Mouse (Mus musculus) midbrain, postnatal 0 days (tissue): ENCODE data around the gene Rpl9-ps6. TPM values are rescaled to one million over a fixed set of nuclear protein-coding genes. Genes with fewer than 3 reads are reported as not detected.

ENCODE experiments used
- ATAC-seq: fragments of 200-750 bp; cut with Nextera tagmentation; 2 replicates; pipeline ENCODE4 v1.8.0; 2017; ENCODE audit warnings: moderate number of reproducible peaks, mild to moderate bottlenecking, moderate TSS enrichment, moderate library complexity; ENCODE audit not compliant: low FRiP score
- DNase-seq: peaks from one replicate; pipeline ENCODE4 v3.0.0-alpha.2; 2015; ENCODE audit warnings: low spot score
- H3K27ac ChIP-seq: fragments of 300-500 bp; sonication (generic); 2 replicates; pipeline ENCODE4 v1.5.1; 2014; ENCODE audit warnings: low read depth, mild to moderate bottlenecking, low read length, mixed read lengths
- H3K27me3 ChIP-seq: fragments of 300-500 bp; sonication (generic); 2 replicates; pipeline ENCODE4 v1.6.1; 2014; ENCODE audit warnings: low read length, control low read depth, mixed read lengths; ENCODE audit not compliant: insufficient read depth
- H3K36me3 ChIP-seq: fragments of 300-500 bp; sonication (generic); 2 replicates; pipeline ENCODE4 v1.6.1; 2014; ENCODE audit warnings: low read length, control low read depth, mixed read lengths; ENCODE audit not compliant: insufficient read depth
- H3K4me1 ChIP-seq: fragments of 300-500 bp; sonication (generic); 2 replicates; pipeline ENCODE4 v1.6.1; 2014; ENCODE audit warnings: mild to moderate bottlenecking, control low read depth, antibody characterized with exemption, low read length, mixed read lengths; ENCODE audit not compliant: insufficient read depth
- H3K4me2 ChIP-seq: fragments of 300-500 bp; sonication (generic); 2 replicates; pipeline ENCODE4 v1.6.1; 2014; ENCODE audit warnings: low read depth, mild to moderate bottlenecking, low read length, mixed read lengths; ENCODE audit not compliant: poor library complexity, severe bottlenecking
- H3K4me3 ChIP-seq: fragments of 300-500 bp; sonication (generic); 2 replicates; pipeline ENCODE4 v1.5.1; 2014; ENCODE audit warnings: low read depth, mild to moderate bottlenecking, low read length, moderate library complexity
- H3K9ac ChIP-seq: fragments of 300-500 bp; sonication (generic); replicated peaks from 2 replicates; pipeline ENCODE4 v1.6.1; 2014; ENCODE audit warnings: mild to moderate bottlenecking, low read length, moderate library complexity, mixed read lengths; ENCODE audit not compliant: poor library complexity, severe bottlenecking
- H3K9me3 ChIP-seq: fragments of 300-500 bp; sonication (generic); 2 replicates; pipeline ENCODE4 v1.6.1; 2016; ENCODE audit warnings: low read length, control low read depth
- CTCF ChIP-seq: IDR thresholded peaks from 2 replicates; pipeline ENCODE4 v1.5.1; 2016; ENCODE audit warnings: antibody characterized with exemption, mild to moderate bottlenecking
- WGBS: fragments of 180-500 bp; shearing (Covaris S2); extraction: QIAGEN DNeasy Blood & Tissue Kit; methylation state at CpG from one replicate; pipeline ENCODE4 v1.1.7; 2014; 5-methylcytosine and 5-hydroxymethylcytosine counted together
- polyA plus RNA-seq: library from polyadenylated mRNA; unstranded; fragments of >200 nt; fragmentation: Nextera tagmentation; extraction: Ambion mirVana; gene quantifications from 2 replicates; pipeline ENCODE4 v1.2.1, GENCODE M21; 2015
- total RNA-seq: library from RNA; depleted of rRNA; stranded (reverse); fragments of >200 nt; gene quantifications from 2 replicates; pipeline ENCODE4 v1.2.3, GENCODE M21; 2014; rRNA removed

Rpl9-ps6 gene
- total and polyA plus RNA-seq, 2 experiments from 2014 or later = 39.8 to 51.6 TPM

DNA sequence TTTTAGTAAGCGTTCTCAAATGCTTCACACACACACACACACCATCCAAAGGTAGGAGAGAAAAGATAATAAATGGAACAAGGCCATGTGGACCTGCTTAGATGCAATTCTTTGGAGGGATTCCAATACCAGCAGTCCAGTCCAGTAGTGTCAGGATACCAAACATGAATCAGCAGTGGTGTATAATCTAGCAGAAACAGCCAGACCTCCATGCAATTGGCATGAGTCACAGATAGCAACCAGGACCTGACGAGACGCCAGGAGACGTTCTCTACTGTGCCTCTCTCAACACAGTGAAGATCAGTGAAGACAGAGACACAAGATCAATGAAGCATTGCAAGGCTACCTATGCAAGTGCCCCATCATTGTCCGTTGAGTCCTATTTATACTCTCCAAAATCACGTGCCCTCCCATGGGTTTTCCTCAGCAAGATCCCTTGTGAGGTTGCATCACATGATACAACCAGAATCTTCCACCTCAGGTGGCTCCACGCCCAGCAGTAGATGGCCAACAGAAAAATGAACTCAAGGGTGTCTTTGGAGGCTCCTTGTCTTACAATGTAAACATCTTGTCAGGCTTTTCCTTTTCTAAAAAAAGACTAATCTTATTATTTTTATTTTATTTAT lies 49.6 kb downstream of the Rpl9-ps6 start:
- no peak for TF ChIP-seq CTCF
- no peaks in the 10 kb centered on the region for H3K27me3 ChIP-seq
- WGBS = 84% methylated on average over 7 of the region's 7 CpGs
- H3K9ac ChIP-seq = no peak overlapping the region
- H3K4me2 ChIP-seq = no peak overlapping the region
- DNase-seq (no peak), ATAC-seq (no peak)
- H3K4me1 ChIP-seq = no peaks in the 10 kb centered on the region
- H3K4me3 ChIP-seq = no peak overlapping the region
- no peaks in the 10 kb centered on the region for H3K9me3 ChIP-seq
- H3K27ac ChIP-seq = no peak overlapping the region
- H3K36me3 ChIP-seq = no peaks in the 10 kb centered on the region

Other genes starting within 250 kb of the Rpl9-ps6 start
- 28.4 and 32.3 TPM in 2 replicates for gene Sgms1, start 76.9 kb downstream of the Rpl9-ps6 start, total RNA-seq
- gene Sgms1, start 76.9 kb downstream of the Rpl9-ps6 start, polyA plus RNA-seq = 17.4 and 21.3 TPM in 2 replicates
- 92.6 and 122 TPM in 2 replicates for gene Minpp1, start 19.2 kb upstream of the Rpl9-ps6 start, total RNA-seq
- gene Minpp1, start 19.2 kb upstream of the Rpl9-ps6 start, polyA plus RNA-seq = 63.1 and 70.2 TPM in 2 replicates
- 5.9 TPM in 2 replicates for gene Papss2, start 129.2 kb upstream of the Rpl9-ps6 start, total RNA-seq
- 1.8 and 2.3 TPM in 2 replicates for gene Papss2, start 129.2 kb upstream of the Rpl9-ps6 start, polyA plus RNA-seq